Mouse (Mus musculus) liver, embryonic 14.5 days (tissue): Measurements from ENCODE around the gene Lrfn5. TPM values are rescaled to one million over a fixed set of nuclear protein-coding genes. Genes with fewer than 3 reads are reported as not detected.

ENCODE experiments used
- ATAC-seq: fragments of 200-750 bp; cut with Nextera tagmentation; 2 replicates; pipeline ENCODE4 v1.8.0; 2017; ENCODE audit warnings: moderate number of reproducible peaks, mild to moderate bottlenecking, moderate library complexity; ENCODE audit not compliant: insufficient read depth
- DNase-seq, 3 experiments: peaks; one replicate each; pipeline ENCODE4 v3.0.0-alpha.2; 2012 to 2013; ENCODE audit warnings: low read depth in 3 of 3, low spot score in 3 of 3
- H3K27ac ChIP-seq: fragments of 300-500 bp; sonication (generic); 2 replicates; pipeline ENCODE4 v1.5.1; 2014; ENCODE audit warnings: moderate library complexity, mild to moderate bottlenecking, control low read depth, inconsistent platforms
- H3K27me3 ChIP-seq: fragments of 300-500 bp; sonication (generic); 2 replicates; pipeline ENCODE4 v1.6.1; 2014; ENCODE audit warnings: mild to moderate bottlenecking, low read length, moderate library complexity; ENCODE audit not compliant: control insufficient read depth, insufficient read depth
- H3K36me3 ChIP-seq: fragments of 300-500 bp; sonication (generic); replicated peaks from 2 replicates; pipeline ENCODE4 v1.6.1; 2014; ENCODE audit warnings: low read depth; ENCODE audit not compliant: control insufficient read depth, insufficient read depth
- H3K4me1 ChIP-seq, 2 experiments: fragments of 200-500 bp in 1 of 2; fragments of 300-500 bp in 1 of 2; sonication (generic) in 1 of 2; replicated peaks; 2 replicates each; pipeline ENCODE4 v1.6.1; 2012 to 2014; ENCODE audit warnings: antibody characterized with exemption in 1 of 2, inconsistent platforms in 1 of 2, low read length in 1 of 2; ENCODE audit not compliant: control insufficient read depth in 2 of 2, insufficient read depth in 2 of 2
- H3K4me2 ChIP-seq: fragments of 300-500 bp; sonication (generic); 2 replicates; pipeline ENCODE4 v1.6.1; 2014; ENCODE audit warnings: low read depth, mild to moderate bottlenecking, control low read depth, moderate library complexity
- H3K4me3 ChIP-seq, 2 experiments: fragments of 200-500 bp in 1 of 2; fragments of 300-500 bp in 1 of 2; sonication (generic) in 1 of 2; 2 replicates each; pipeline ENCODE4 v1.5.1; 2012 to 2014; ENCODE audit warnings: low read depth in 2 of 2, low read length in 2 of 2, mild to moderate bottlenecking in 2 of 2, control low read depth in 1 of 2, inconsistent platforms in 1 of 2, moderate library complexity in 1 of 2; ENCODE audit not compliant: insufficient read depth in 1 of 2
- H3K9ac ChIP-seq: fragments of 300-500 bp; sonication (generic); replicated peaks from 2 replicates; pipeline ENCODE4 v1.6.1; 2014; ENCODE audit warnings: mild to moderate bottlenecking, control low read depth, moderate library complexity
- H3K9me3 ChIP-seq: fragments of 300-500 bp; sonication (generic); 2 replicates; pipeline ENCODE4 v1.6.1; 2016; ENCODE audit warnings: low read length, mixed read lengths; ENCODE audit not compliant: control insufficient read depth
- CTCF ChIP-seq: IDR thresholded peaks from 2 replicates; pipeline ENCODE4 v1.5.1; 2016; ENCODE audit warnings: antibody characterized with exemption, low read depth, control low read depth
- EP300 ChIP-seq: IDR thresholded peaks from 2 replicates; pipeline ENCODE4 v1.6.1; 2016; ENCODE audit warnings: antibody characterized with exemption, low read depth
- WGBS: fragments of 180-500 bp; shearing (Covaris S2); extraction: QIAGEN DNeasy Blood & Tissue Kit; methylation state at CpG from one replicate; pipeline ENCODE4 v1.1.7; 2014; ENCODE audit not compliant: insufficient replicate concordance; 5-methylcytosine and 5-hydroxymethylcytosine counted together
- polyA plus RNA-seq, 2 experiments: library from polyadenylated mRNA; depleted of rRNA in 1 of 2; stranded (reverse) in 1 of 2; unstranded in 1 of 2; fragments of >200 nt; fragmentation: Nextera tagmentation in 1 of 2; extraction: Ambion mirVana in 1 of 2; gene quantifications; 2 replicates each; pipeline versions ENCODE4 v1.2.1 to v1.2.3; 2012 to 2014

The Lrfn5 gene
- polyA plus RNA-seq, 2 experiments = 0.03 to 0.09 TPM

DNA sequence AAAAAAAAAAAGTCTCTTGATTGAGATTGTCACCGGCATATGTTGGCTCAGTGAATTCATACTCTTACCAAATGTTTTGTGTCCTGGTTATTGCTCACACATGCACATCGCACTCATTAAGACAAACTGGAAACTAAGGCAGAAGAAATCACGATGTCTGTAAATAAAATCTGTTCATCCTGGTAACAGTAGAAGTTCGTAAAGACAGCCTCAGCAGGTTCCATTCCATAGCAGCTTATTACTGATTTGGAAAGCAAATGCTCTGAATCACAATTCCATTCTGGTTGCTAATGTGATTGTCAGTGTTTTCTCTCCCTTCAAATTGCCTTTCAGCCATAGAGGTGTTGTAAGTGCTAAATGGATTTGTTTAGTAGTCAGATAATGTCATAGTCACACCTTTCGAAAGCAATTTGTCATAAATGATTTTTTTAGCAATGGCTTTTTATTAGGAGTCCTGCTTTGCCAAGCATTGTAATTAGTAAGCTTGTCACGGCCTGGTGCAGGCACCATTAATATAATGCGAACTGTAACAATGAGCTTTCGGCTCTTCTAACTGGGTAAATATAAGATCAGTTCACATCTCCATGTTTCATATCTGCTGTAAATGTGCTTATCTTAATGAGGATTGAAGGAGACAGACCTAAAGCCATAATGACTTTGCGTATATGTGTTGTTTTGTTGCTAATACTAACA is 319.8 kb downstream of the Lrfn5 start:
- 66% methylated on average over 9 of the region's 9 CpGs for WGBS
- no peak overlapping the region for H3K9ac ChIP-seq
- H3K9me3 ChIP-seq = no peaks in the 10 kb centered on the region
- no peaks in the 10 kb centered on the region for H3K4me1 ChIP-seq
- no peaks in the 10 kb centered on the region for H3K27me3 ChIP-seq
- no peak for ATAC-seq
- TF ChIP-seq EP300 (no peak), CTCF (no peak)
- no peak overlapping the region for H3K4me3 ChIP-seq
- DNase-seq = no peak
- H3K4me2 ChIP-seq = no peak overlapping the region
- H3K27ac ChIP-seq = no peak overlapping the region
- no peaks in the 10 kb centered on the region for H3K36me3 ChIP-seq

DNA sequence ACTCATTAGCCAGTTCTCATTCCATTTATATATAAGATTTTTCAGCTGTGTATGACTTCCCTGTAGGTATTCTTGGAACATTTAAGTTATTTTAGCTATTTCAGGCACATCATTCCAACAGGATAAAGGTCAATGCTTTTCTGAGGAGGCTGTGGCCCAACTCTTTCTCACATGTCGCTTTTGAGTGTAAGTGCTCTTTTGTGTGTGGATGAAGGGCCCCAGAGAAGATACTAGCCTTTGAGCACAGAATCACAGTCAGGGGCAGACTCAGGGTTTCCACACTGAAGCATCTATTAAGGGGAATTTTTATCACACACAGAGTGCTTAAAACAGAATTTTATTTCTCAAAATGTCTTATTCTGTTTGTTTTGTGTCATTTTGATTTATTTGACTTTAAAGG is 331.2 kb downstream of the Lrfn5 start:
- no peak for ATAC-seq
- Histone ChIP-seq H3K4me1 (no peaks in the 10 kb centered on the region), H3K27ac (no peak overlapping the region), H3K36me3 (no peaks in the 10 kb centered on the region), H3K4me2 (no peak overlapping the region), H3K9ac (no peak overlapping the region), H3K9me3 (no peaks in the 10 kb centered on the region), H3K4me3 (no peak overlapping the region), H3K27me3 (no peaks in the 10 kb centered on the region)
- 52% methylated on average over 1 of the region's 1 CpGs for WGBS
- no peak for TF ChIP-seq CTCF
- TF ChIP-seq EP300 = no peak
- DNase-seq = no peak
